Mouse (Mus musculus): ENCODE measurements around the gene Lats1. TPM values are rescaled to one million over a fixed set of nuclear protein-coding genes. Genes with fewer than 3 reads are reported as not detected.
"Not testable (repeated sequence)": the region's sequence is repeated elsewhere in the genome, so short reads cannot be mapped to it uniquely, and the experiment has no call there.

Gene Lats1
- polyA plus RNA-seq, 1 experiment from 2014 or later, result 15.0 TPM

GRCm38 (mm10) chr10:7737122-7737521 is 56.1 kb downstream of the Lats1 start:
- Histone ChIP-seq H3K4me1 (no peaks in the 10 kb centered on the region), H3K9me3 (no peaks in the 10 kb centered on the region), H3K27ac (no peak overlapping the region), H3K9ac (no peak overlapping the region), H3K4me2 (no peak overlapping the region), H3K27me3 (no peaks in the 10 kb centered on the region), H3K4me3 (replicated peaks) (no peak overlapping the region), H3K36me3 (replicated peaks) (peaks cover 10% of the 10 kb centered on the region; the same call in 1 of the 2 replicates)
- no peak for ATAC-seq (ENCODE audit: low FRiP score)

- no peak overlapping the region for H3K9ac ChIP-seq
- peaks cover 14% of the 10 kb centered on the region; the same call in 1 of the 2 replicates for H3K36me3 ChIP-seq (replicated peaks)
- no peak overlapping the region for H3K4me3 ChIP-seq (replicated peaks)
- H3K27me3 ChIP-seq, result no peaks in the 10 kb centered on the region
- no peak overlapping the region for H3K4me2 ChIP-seq
- H3K9me3 ChIP-seq, result no peaks in the 10 kb centered on the region
- 77% methylated on average over 3 of the region's 3 CpGs for WGBS
- no peaks in the 10 kb centered on the region for H3K4me1 ChIP-seq
- ATAC-seq (ENCODE audit: low FRiP score), result no peak
- no peak overlapping the region for H3K27ac ChIP-seq
These were observed 56.9 kb downstream of the Lats1 start for GRCm38 (mm10) chr10:7737914-7738313.

- H3K9ac ChIP-seq; ATAC-seq (ENCODE audit: low FRiP score); H3K4me2 ChIP-seq; H3K9me3 ChIP-seq; H3K27ac ChIP-seq; H3K27me3 ChIP-seq; H3K4me1 ChIP-seq; H3K4me3 ChIP-seq (replicated peaks): not testable (repeated sequence)
- WGBS, result 96% methylated on average over 6 of the region's 6 CpGs
- H3K36me3 ChIP-seq (replicated peaks), result peaks cover 63% of the 10 kb centered on the region
These were observed 64.5 kb downstream of the Lats1 start for GRCm38 (mm10) chr10:7745528-7745927.

- Histone ChIP-seq H3K4me1 (no peaks in the 10 kb centered on the region), H3K4me3 (replicated peaks) (no peak overlapping the region), H3K27me3 (no peaks in the 10 kb centered on the region), H3K4me2 (no peak overlapping the region), H3K9me3 (no peaks in the 10 kb centered on the region), H3K27ac (no peak overlapping the region), H3K36me3 (replicated peaks) (peaks cover 61% of the 10 kb centered on the region), H3K9ac (no peak overlapping the region)
- WGBS, result 93% methylated on average over 6 of the region's 6 CpGs
- no peak for ATAC-seq (ENCODE audit: low FRiP score)
These were observed 67.7 kb downstream of the Lats1 start for GRCm38 (mm10) chr10:7748752-7749151.

- Histone ChIP-seq H3K36me3 (replicated peaks) (peaks cover 78% of the 10 kb centered on the region), H3K9ac (no peak overlapping the region)
- WGBS, result 95% methylated on average over 2 of the region's 2 CpGs
These were observed 76.5 kb downstream of the Lats1 start for GRCm38 (mm10) chr10:7757544-7757943.

More at GRCm38 (mm10) chr10:7757544-7757943, 76.5 kb downstream of the Lats1 start:
- ATAC-seq (ENCODE audit: low FRiP score), result no peak
- Histone ChIP-seq H3K4me2 (no peak overlapping the region), H3K4me3 (replicated peaks) (no peak overlapping the region), H3K27ac (no peak overlapping the region), H3K9me3 (no peaks in the 10 kb centered on the region), H3K27me3 (no peaks in the 10 kb centered on the region), H3K4me1 (no peaks in the 10 kb centered on the region)

Other genes with a start within 250 kb of the Lats1 start
- gene Ulbp1, start 207.6 kb upstream of the Lats1 start, polyA plus RNA-seq (2016; fragmentation: Nextera tagmentation; extraction: Ambion mirVana), result 0.82 and 1.1 TPM in 2 replicates
- gene Lrp11, start 91.4 kb upstream of the Lats1 start, polyA plus RNA-seq (2016; fragmentation: Nextera tagmentation; extraction: Ambion mirVana), result 20.1 and 25.7 TPM in 2 replicates
- gene Nup43, start 13.7 kb upstream of the Lats1 start, polyA plus RNA-seq (2016; fragmentation: Nextera tagmentation; extraction: Ambion mirVana), result 54.0 and 59.7 TPM in 2 replicates
- gene Pcmt1, start 78 bp upstream of the Lats1 start, polyA plus RNA-seq (2016; fragmentation: Nextera tagmentation; extraction: Ambion mirVana), result 135 and 139 TPM in 2 replicates
- gene Katna1, start 44.8 kb downstream of the Lats1 start, polyA plus RNA-seq (2016; fragmentation: Nextera tagmentation; extraction: Ambion mirVana), result 59.1 and 59.8 TPM in 2 replicates
- 53.4 and 55.6 TPM in 2 replicates for gene Ginm1, start 111.6 kb downstream of the Lats1 start, polyA plus RNA-seq (2016; fragmentation: Nextera tagmentation; extraction: Ambion mirVana)
- gene Ppil4, start 111.7 kb downstream of the Lats1 start, polyA plus RNA-seq (2016; fragmentation: Nextera tagmentation; extraction: Ambion mirVana), result 52.4 and 55.1 TPM in 2 replicates
- 0.05 TPM in 1 of 2 replicates, not detected in the other for gene Zc3h12d, start 151.3 kb downstream of the Lats1 start, polyA plus RNA-seq (2016; fragmentation: Nextera tagmentation; extraction: Ambion mirVana)

All from forebrain, embryonic 12.5 days (tissue).